Mouse (Mus musculus): ENCODE data around the gene Tmem39a. TPM values are rescaled to one million over a fixed set of nuclear protein-coding genes. Genes with fewer than 3 reads are reported as not detected.
A peak's percentile ranks its signal among the peaks of the same experiment; 100 is the strongest.

Gene Tmem39a
- polyA plus RNA-seq, 1 experiment, result not detected

- Histone ChIP-seq H3K4me1 (ENCODE audit: control insufficient read depth, insufficient read depth, low read length) (peaks cover 7% of the 10 kb centered on the region), H3K4me3 (ENCODE audit: insufficient read depth, low read depth, low read length) (no peak overlapping the region), H3K27ac (ENCODE audit: insufficient read depth, low read depth, low read length) (no peak overlapping the region)
- WGBS, result 81% methylated on average over 1 of the region's 1 CpGs
- TF ChIP-seq POLR2A (IDR thresholded peaks at IDR 0.05; ENCODE audit: insufficient read depth, low read depth, low read length) (no peak), CTCF (IDR thresholded peaks at IDR 0.05; ENCODE audit: insufficient read depth, low read depth, low read length) (no peak)
Observed at GRCm38 (mm10) chr16:38548000-38548399, 10.5 kb upstream of the Tmem39a start.

- 1% methylated on average over 54 of the region's 54 CpGs for whole genome bisulfite sequencing
- peaks cover 7% of the 10 kb centered on the region for H3K4me1 ChIP-seq (ENCODE audit: control insufficient read depth, insufficient read depth, low read length)
- H3K27ac ChIP-seq (ENCODE audit: insufficient read depth, low read depth, low read length), result no peak within 1 kb of the TSS
- peak within 1 kb of the TSS; percentile 79 for H3K4me3 ChIP-seq (ENCODE audit: insufficient read depth, low read depth, low read length)
- TF ChIP-seq POLR2A (IDR thresholded peaks at IDR 0.05; ENCODE audit: insufficient read depth, low read depth, low read length) (peak; percentile 91), CTCF (IDR thresholded peaks at IDR 0.05; ENCODE audit: insufficient read depth, low read depth, low read length) (no peak)
Observed at GRCm38 (mm10) chr16:38549479-38550396, 8.8 kb upstream of the Tmem39a start, which contains the start of gene Poglut1. Gene Poglut1 (minus strand): TSS chr16:38550258.

- no peak for TF ChIP-seq POLR2A (IDR thresholded peaks at IDR 0.05; ENCODE audit: insufficient read depth, low read depth, low read length)
- TF ChIP-seq CTCF (IDR thresholded peaks at IDR 0.05; ENCODE audit: insufficient read depth, low read depth, low read length), result no peak
- Histone ChIP-seq H3K4me1 (ENCODE audit: control insufficient read depth, insufficient read depth, low read length) (no peaks in the 10 kb centered on the region), H3K4me3 (ENCODE audit: insufficient read depth, low read depth, low read length) (no peak overlapping the region), H3K27ac (ENCODE audit: insufficient read depth, low read depth, low read length) (no peak overlapping the region)
- 80% methylated on average over 3 of the region's 3 CpGs for WGBS
Observed at GRCm38 (mm10) chr16:38555988-38556387, 2.5 kb upstream of the Tmem39a start.

GRCm38 (mm10) chr16:38562131-38562967 lies 3.9 kb downstream of the Tmem39a start:
- WGBS, result 5% methylated on average over 37 of the region's 37 CpGs
- peak overlapping the region; percentile 79 for H3K4me3 ChIP-seq (ENCODE audit: insufficient read depth, low read depth, low read length)
- TF ChIP-seq CTCF (IDR thresholded peaks at IDR 0.05; ENCODE audit: insufficient read depth, low read depth, low read length) (no peak), POLR2A (IDR thresholded peaks at IDR 0.05; ENCODE audit: insufficient read depth, low read depth, low read length) (peak; percentile 97)

GRCm38 (mm10) chr16:38562968-38563327 lies 4.5 kb downstream of the Tmem39a start:
- 0% methylated on average over 25 of the region's 25 CpGs for whole genome bisulfite sequencing
- H3K27ac ChIP-seq (ENCODE audit: insufficient read depth, low read depth, low read length), result peak overlapping the region; percentile 1; the same call in 1 of the 2 replicates
- peaks cover 4% of the 10 kb centered on the region for H3K4me1 ChIP-seq (ENCODE audit: control insufficient read depth, insufficient read depth, low read length)
- TF ChIP-seq POLR2A (IDR thresholded peaks at IDR 0.05; ENCODE audit: insufficient read depth, low read depth, low read length) (no peak), CTCF (IDR thresholded peaks at IDR 0.05; ENCODE audit: insufficient read depth, low read depth, low read length) (no peak)
- H3K4me3 ChIP-seq (ENCODE audit: insufficient read depth, low read depth, low read length), result peak overlapping the region; percentile 79

More at GRCm38 (mm10) chr16:38562131-38562967, 3.9 kb downstream of the Tmem39a start:
- Histone ChIP-seq H3K4me1 (ENCODE audit: control insufficient read depth, insufficient read depth, low read length) (peaks cover 3% of the 10 kb centered on the region; the same call in 1 of the 2 replicates), H3K27ac (ENCODE audit: insufficient read depth, low read depth, low read length) (peak overlapping the region; percentile 1; the same call in 1 of the 2 replicates)

GRCm38 (mm10) chr16:38563516-38563915 lies 5.0 kb downstream of the Tmem39a start:
- Histone ChIP-seq H3K4me1 (ENCODE audit: control insufficient read depth, insufficient read depth, low read length) (peaks cover 5% of the 10 kb centered on the region), H3K27ac (ENCODE audit: insufficient read depth, low read depth, low read length) (no peak overlapping the region), H3K4me3 (ENCODE audit: insufficient read depth, low read depth, low read length) (0 out of 2 replicates have a peak overlapping the region, but pooled peaks have one; percentile 79)
- WGBS, result 27% methylated on average over 10 of the region's 10 CpGs
- no peak for TF ChIP-seq POLR2A (IDR thresholded peaks at IDR 0.05; ENCODE audit: insufficient read depth, low read depth, low read length)
- TF ChIP-seq CTCF (IDR thresholded peaks at IDR 0.05; ENCODE audit: insufficient read depth, low read depth, low read length), result no peak

- no peak overlapping the region for H3K4me3 ChIP-seq (ENCODE audit: insufficient read depth, low read depth, low read length)
- H3K27ac ChIP-seq (ENCODE audit: insufficient read depth, low read depth, low read length), result no peak overlapping the region
- 65% methylated on average over 5 of the region's 5 CpGs for WGBS
- peaks cover 5% of the 10 kb centered on the region for H3K4me1 ChIP-seq (ENCODE audit: control insufficient read depth, insufficient read depth, low read length)
- no peak for TF ChIP-seq CTCF (IDR thresholded peaks at IDR 0.05; ENCODE audit: insufficient read depth, low read depth, low read length)
- TF ChIP-seq POLR2A (IDR thresholded peaks at IDR 0.05; ENCODE audit: insufficient read depth, low read depth, low read length), result no peak
Observed at GRCm38 (mm10) chr16:38568192-38568591, 9.7 kb downstream of the Tmem39a start.

- Histone ChIP-seq H3K4me3 (ENCODE audit: insufficient read depth, low read depth, low read length) (no peak overlapping the region), H3K4me1 (ENCODE audit: control insufficient read depth, insufficient read depth, low read length) (peaks cover 2% of the 10 kb centered on the region), H3K27ac (ENCODE audit: insufficient read depth, low read depth, low read length) (no peak overlapping the region)
- no peak for TF ChIP-seq POLR2A (IDR thresholded peaks at IDR 0.05; ENCODE audit: insufficient read depth, low read depth, low read length)
- no peak for TF ChIP-seq CTCF (IDR thresholded peaks at IDR 0.05; ENCODE audit: insufficient read depth, low read depth, low read length)
- WGBS, result 94% methylated on average over 3 of the region's 3 CpGs
Observed at GRCm38 (mm10) chr16:38571481-38571880, 13.0 kb downstream of the Tmem39a start.

Data from olfactory bulb, adult 2 months (tissue).